Mouse (Mus musculus) heart, postnatal 14 days (tissue): Measurements from ENCODE around the gene Slc39a13. TPM values are rescaled to one million over a fixed set of nuclear protein-coding genes. Genes with fewer than 3 reads are reported as not detected.

Experiments used
- DNase-seq, 2 experiments: peaks; one replicate each; pipeline ENCODE4 v3.0.0; 2021 to 2022
- intact Hi-C: fragments of 180-260 bp; cut with DNase I; formaldehyde crosslinking; loops from one replicate; pipeline ENCODE4 v1.15.1; 2025
- total RNA-seq, 2 experiments: library from RNA; stranded (reverse); gene quantifications; 2 replicates each; pipeline ENCODE4 v1.2.3; 2021

Slc39a13 gene
- total RNA-seq, 2 experiments from 2014 or later: 24.7 to 25.5 TPM

DNA sequence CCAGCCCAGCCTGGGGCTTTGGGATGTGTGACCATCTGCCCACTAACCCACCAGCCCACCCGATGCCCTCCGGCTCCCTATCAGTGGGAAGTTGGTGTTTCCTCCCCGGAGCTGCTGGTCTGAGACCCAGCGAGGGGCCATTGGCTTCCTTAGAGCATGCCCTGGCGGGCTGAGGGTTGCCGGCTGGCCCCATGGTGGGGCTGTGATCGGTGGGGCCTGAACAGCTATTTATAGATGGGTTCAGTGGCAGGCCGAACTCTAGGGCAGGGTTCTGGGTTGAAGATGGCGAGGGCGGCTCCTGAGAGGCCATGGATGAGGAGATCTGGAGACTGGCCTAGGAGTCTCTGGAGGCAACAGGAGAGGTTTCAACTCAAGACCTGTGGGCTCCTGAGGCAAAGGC is 26.8 kb upstream of the Slc39a13 start:
- intact Hi-C loops: no loop called here

GRCm38 (mm10) chr2:91096524-91096923 is 26.3 kb upstream of the Slc39a13 start:
- intact Hi-C loops: no loop called here
- DNase-seq: no peak

More for the DNA sequence above, 26.8 kb upstream of the Slc39a13 start:
- DNase-seq: no peak

- DNase-seq: no peak
- intact Hi-C loops: no loop called here
These were observed 20.6 kb upstream of the Slc39a13 start for GRCm38 (mm10) chr2:91090827-91091226.

DNA sequence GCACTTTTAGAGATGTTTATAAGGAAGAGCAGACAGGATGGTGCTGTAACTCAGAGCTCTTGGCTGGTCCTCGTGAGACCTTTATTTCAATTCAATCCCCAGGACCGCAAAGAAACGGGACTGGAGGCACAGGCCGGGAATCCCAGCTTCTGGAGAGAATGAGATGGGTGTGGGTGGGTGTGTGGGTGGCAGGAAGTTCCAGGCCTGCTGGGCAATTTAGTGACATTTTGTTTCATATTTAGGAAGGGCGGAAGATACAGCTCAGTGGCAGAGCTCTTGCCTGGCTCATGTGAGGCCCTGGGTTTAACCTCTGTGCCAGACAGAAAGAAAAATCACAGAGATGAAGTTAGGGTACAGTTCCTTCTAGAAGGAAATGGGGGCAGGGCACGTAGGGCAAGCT is 20.0 kb upstream of the Slc39a13 start:
- intact Hi-C loops: no loop called here
- no peak for DNase-seq

GRCm38 (mm10) chr2:91088987-91089386 is 18.8 kb upstream of the Slc39a13 start:
- intact Hi-C loops: no loop called here
- no peak for DNase-seq

DNA sequence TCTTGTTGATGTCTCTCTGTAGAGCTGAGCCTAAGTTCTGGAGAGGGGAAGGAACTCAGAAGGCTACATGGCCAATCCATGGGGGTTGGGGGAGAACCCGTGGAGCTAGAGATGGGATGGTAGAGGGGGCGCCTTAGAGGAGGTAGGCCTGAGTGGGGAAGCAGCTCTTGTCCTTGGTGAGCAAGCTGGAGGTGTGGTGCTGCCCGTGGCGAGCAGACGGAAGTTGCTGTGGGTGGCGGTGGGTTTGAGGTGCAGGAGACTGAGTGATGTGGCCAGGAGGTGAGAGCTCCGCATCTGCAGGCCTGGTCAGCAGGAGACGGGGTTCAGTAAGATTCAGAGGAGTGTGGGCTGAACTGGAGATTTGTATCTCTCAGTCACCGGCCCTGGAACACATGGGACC is 17.2 kb upstream of the Slc39a13 start:
- intact Hi-C loops: no loop called here

GRCm38 (mm10) chr2:91086392-91087237 is 16.4 kb upstream of the Slc39a13 start:
- intact Hi-C loops: no loop called here
- DNase-seq: no peak

More for the DNA sequence above, 17.2 kb upstream of the Slc39a13 start:
- DNase-seq: no peak

DNA sequence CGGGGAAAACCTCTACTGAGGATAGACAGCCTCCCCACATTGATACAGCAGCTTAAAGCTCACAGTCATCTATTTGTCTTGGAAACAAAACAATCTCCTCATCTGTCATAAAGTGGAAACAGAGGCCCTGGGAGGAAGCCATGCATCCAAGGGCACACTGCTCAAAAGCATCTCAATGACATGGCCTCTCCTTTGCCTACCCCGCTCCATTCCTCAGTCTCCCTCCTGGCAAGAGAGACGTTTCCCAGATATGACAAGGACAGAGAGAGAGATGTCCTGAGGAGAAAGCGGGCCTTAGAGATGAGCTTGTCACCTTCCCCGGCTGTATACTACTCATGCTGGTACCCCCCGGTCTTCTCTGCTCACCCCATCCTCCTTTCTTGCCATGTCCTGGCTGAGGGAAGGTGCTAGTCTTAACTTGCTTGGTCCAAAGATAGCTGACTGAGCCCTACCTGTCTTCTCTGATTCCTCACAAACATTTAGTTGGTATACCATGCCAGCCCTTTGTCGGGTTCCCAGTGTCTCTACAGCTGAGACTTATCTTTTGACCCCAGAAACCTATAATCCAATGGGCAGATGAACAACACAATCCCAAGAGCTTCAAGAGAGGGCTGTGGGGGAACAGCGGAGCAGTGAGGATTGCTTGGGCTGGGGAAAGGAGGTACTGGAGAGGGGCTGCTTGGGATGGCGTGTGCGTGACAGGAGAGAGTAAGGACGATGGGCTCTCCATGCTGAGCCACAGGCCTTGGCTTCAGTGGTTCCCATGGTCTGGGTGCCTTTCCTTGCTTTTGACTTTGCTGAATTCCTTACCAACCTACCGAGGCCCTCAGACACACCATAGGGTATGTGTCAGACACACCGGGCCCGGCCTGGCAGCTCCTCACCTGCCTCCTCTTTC is 15.5 kb upstream of the Slc39a13 start:
- no peak for DNase-seq
- intact Hi-C loops: no loop called here

- intact Hi-C loops: no loop called here
- DNase-seq: peak in 1 of 2 experiments; percentile 32
These were observed 14.1 kb upstream of the Slc39a13 start for GRCm38 (mm10) chr2:91084179-91084820.

GRCm38 (mm10) chr2:91083366-91083940 is 13.2 kb upstream of the Slc39a13 start:
- DNase-seq: no peak
- intact Hi-C loops: no loop called here

DNA sequence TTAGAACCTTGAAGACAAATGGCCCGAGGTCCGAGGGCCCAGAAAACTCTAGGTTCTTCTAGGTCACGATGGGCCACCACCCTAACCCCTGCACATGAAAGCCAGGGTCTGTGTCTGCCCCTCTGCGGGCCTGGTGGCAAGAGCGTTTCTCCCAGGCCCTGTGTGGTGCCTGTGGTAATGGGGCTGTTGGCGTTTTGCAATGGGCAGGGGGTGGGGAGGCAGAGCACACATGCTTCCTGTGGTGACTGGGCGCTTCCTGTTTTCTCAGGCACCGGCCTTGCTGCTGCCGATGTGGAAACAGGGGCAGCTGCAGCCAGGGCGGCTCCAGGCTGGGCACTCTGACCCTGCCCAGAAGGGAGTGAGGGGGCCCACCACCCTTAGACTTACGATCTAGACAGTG is 12.6 kb upstream of the Slc39a13 start:
- intact Hi-C loops: no loop called here
- DNase-seq: peak; percentile 51 to 58

- no peak for DNase-seq
- intact Hi-C loops: no loop called here
These were observed 11.8 kb upstream of the Slc39a13 start, which contains the start of gene Spi1 for GRCm38 (mm10) chr2:91081775-91082695. Gene Spi1, plus strand, starts transcription at chr2:91082390.

DNA sequence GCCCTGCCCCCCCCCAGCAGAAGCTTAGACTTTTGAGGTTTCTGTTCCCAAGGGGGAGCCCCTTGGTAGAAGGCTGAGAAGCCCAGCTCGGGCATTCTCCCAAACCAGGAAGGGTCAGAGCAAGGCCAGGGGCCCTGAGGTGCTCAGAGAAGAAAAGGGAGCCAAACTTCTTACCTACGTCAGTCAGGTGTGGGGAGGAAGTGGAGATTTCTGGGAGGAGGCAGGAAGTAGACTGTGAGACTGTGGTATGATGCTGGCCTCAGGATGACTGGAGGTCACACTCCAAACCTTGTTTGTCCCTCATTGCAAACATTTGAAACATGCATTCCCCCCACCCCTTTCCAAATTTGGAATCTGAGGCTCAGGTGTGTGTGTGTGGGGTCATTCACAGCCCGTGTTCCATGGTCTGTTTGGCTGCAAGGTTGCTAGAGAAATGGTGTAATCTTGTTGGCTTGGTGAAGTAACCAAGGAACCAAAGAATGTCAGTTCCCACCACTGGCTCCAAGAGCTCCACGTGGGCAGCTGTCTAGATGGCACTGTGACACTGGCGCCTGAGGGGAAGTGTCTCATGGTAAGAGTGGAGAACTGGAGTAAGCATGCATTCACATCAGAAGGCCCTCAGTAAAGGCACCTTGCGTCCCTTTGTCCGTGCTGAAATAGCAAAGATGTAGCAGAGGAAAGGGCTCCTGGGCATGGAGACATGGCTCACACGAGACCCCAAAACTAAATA is 10.7 kb upstream of the Slc39a13 start:
- DNase-seq: no peak
- intact Hi-C loops: no loop called here

GRCm38 (mm10) chr2:91079026-91079384 is 8.8 kb upstream of the Slc39a13 start:
- intact Hi-C loops: no loop called here
- no peak for DNase-seq

- peak in 1 of 2 experiments; percentile 29 for DNase-seq
- intact Hi-C loops: no loop called here
These were observed 8.3 kb upstream of the Slc39a13 start for GRCm38 (mm10) chr2:91078314-91079025.

DNA sequence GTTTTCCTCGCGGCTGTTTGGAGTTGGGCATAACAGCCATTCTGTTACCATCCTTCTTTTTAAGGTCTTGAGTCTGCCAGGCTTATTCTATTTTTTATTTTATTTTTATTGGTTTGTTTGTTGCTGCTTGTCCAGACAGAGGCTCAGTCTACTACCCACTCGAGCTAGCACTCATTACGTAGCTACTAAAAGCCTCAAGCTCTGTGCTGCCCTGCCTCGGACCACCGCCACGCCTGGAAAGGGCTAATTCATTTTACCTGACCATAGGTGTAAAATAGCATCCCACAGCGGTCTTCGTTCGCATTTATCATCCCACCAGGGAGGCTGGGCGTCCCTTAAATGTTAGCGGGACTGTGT is 7.7 kb upstream of the Slc39a13 start:
- intact Hi-C loops: no loop called here
- DNase-seq: no peak

GRCm38 (mm10) chr2:91072092-91072491 is 1.9 kb upstream of the Slc39a13 start:
- intact Hi-C loops: loop anchor here (5.0 kb wide), 1 partner anchor 120 kb away; no protein-coding TSS in a partner anchor
- no peak for DNase-seq

- intact Hi-C loops: loop anchor here (5.0 kb wide), 1 partner anchor 121 kb away; no protein-coding TSS in a partner anchor
- no peak for DNase-seq
These were observed 842 bp upstream of the Slc39a13 start for GRCm38 (mm10) chr2:91071059-91071458.
